Mouse (Mus musculus): ENCODE measurements around the gene Bpifb2. TPM values are rescaled to one million over a fixed set of nuclear protein-coding genes. Genes with fewer than 3 reads are reported as not detected.

Gene Bpifb2
- polyA plus RNA-seq, 1 experiment: not detected

DNA sequence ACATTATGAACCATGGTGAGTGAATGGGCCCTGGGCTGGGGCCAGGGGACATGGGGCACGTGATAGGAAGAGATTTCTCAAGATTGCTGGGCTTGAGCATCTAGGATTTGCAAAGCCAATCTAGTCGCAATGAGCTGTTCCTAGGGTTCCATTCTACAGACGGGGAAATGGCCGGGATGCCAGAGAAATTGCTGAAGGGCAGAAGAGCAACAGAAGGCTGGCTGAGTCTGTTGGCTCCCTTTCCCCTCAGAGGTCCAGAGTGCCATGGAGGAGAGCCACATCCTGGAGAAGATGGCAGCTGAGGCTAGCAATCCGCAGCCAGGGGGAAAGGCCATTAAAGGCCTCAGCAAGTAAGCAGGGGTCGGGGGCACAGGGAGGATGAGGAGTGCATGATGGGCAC is 27.9 kb downstream of the Bpifb2 start:
- no peak for TF ChIP-seq CTCF (IDR thresholded peaks at IDR 0.05; ENCODE audit: control insufficient read depth, insufficient read depth, low read length)
- TF ChIP-seq POLR2A (IDR thresholded peaks at IDR 0.05; ENCODE audit: borderline replicate concordance, control insufficient read depth, low read depth, low read length): no peak
- H3K27ac ChIP-seq (ENCODE audit: control insufficient read depth, insufficient read depth, low read depth, low read length, poor library complexity): no peak overlapping the region
- no peaks in the 10 kb centered on the region for H3K4me1 ChIP-seq (ENCODE audit: control insufficient read depth, insufficient read depth, low read length)
- 69% methylated on average over 6 of the region's 6 CpGs for WGBS
- no peak overlapping the region for H3K4me3 ChIP-seq (replicated peaks; ENCODE audit: control insufficient read depth, low read depth, low read length)

DNA sequence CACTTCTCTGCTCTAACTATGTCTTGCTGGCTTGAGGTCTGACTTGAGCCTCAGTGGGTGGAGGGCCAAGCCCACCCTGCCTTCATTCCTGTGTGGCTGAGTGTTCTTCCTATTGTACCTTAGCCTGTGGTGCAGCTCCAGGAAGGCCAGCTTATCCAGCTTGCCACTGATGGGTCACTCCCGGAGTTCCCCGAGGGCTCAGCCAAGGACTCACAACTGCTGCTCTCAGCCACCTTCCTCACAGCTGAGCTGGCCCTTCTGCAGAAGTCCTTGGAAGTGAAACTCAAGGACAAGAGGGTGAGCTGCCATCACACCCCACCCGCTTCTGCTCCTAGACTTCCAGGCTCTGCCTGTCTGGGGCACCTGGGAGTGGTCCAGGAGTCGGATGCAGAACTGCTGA is 31.8 kb downstream of the Bpifb2 start:
- 72% methylated on average over 4 of the region's 4 CpGs for WGBS
- H3K27ac ChIP-seq (ENCODE audit: control insufficient read depth, insufficient read depth, low read depth, low read length, poor library complexity): no peak overlapping the region
- no peaks in the 10 kb centered on the region for H3K4me1 ChIP-seq (ENCODE audit: control insufficient read depth, insufficient read depth, low read length)
- H3K4me3 ChIP-seq (replicated peaks; ENCODE audit: control insufficient read depth, low read depth, low read length): no peak overlapping the region
- TF ChIP-seq POLR2A (IDR thresholded peaks at IDR 0.05; ENCODE audit: borderline replicate concordance, control insufficient read depth, low read depth, low read length) (no peak), CTCF (IDR thresholded peaks at IDR 0.05; ENCODE audit: control insufficient read depth, insufficient read depth, low read length) (no peak)

DNA sequence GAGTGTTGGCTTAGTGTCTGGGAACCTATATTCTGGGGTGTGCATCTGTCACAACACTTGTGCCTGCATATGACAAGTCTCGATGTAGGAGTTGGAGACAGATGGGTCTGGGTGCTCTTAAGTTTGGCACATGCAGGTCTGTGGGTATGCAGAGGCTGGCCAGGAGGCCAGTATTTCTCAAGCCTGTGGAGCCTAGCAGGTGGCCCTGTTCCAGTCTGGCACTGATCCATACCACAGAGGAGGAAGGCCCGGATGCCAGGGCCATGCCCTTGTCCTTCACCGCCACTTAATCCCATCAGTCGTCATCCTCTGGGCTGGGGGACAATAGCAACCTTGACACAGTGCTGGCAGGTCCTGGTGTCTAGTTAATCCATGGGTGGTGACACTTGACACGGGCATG is 39.3 kb downstream of the Bpifb2 start:
- H3K4me3 ChIP-seq (replicated peaks; ENCODE audit: control insufficient read depth, low read depth, low read length): no peak overlapping the region
- no peaks in the 10 kb centered on the region for H3K4me1 ChIP-seq (ENCODE audit: control insufficient read depth, insufficient read depth, low read length)
- WGBS: 17% methylated on average over 5 of the region's 5 CpGs
- H3K27ac ChIP-seq (ENCODE audit: control insufficient read depth, insufficient read depth, low read depth, low read length, poor library complexity): no peak overlapping the region
- TF ChIP-seq POLR2A (IDR thresholded peaks at IDR 0.05; ENCODE audit: borderline replicate concordance, control insufficient read depth, low read depth, low read length): no peak
- TF ChIP-seq CTCF (IDR thresholded peaks at IDR 0.05; ENCODE audit: control insufficient read depth, insufficient read depth, low read length): no peak

DNA sequence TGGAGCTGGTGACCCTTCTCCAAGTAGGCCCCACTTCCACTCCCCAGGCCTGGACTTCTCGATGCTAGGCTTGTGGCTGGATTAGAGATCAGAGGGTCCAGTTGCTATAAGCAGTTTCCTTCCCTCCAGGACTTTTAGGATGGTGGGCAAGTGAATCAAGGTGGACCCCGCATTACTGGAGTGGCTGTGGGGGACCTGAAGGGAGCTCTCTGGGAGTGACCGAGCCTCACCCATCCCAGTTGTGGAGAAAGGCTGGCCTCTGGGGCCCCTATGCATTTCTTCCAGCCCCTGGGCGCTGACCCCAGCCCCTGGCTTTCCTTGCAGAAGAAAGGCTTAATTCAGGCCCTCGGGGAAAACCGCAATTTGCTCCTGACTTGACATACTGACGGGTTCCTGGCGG is 43.1 kb downstream of the Bpifb2 start, which contains the start of gene Bpifb3:
Bpifb3 (plus strand) TSS at position 301 of the 400 bp plus-strand sequence.
- no peaks in the 10 kb centered on the region for H3K4me1 ChIP-seq (ENCODE audit: control insufficient read depth, insufficient read depth, low read length)
- TF ChIP-seq CTCF (IDR thresholded peaks at IDR 0.05; ENCODE audit: control insufficient read depth, insufficient read depth, low read length): no peak
- TF ChIP-seq POLR2A (IDR thresholded peaks at IDR 0.05; ENCODE audit: borderline replicate concordance, control insufficient read depth, low read depth, low read length): no peak
- WGBS: 74% methylated on average over 8 of the region's 8 CpGs

DNA sequence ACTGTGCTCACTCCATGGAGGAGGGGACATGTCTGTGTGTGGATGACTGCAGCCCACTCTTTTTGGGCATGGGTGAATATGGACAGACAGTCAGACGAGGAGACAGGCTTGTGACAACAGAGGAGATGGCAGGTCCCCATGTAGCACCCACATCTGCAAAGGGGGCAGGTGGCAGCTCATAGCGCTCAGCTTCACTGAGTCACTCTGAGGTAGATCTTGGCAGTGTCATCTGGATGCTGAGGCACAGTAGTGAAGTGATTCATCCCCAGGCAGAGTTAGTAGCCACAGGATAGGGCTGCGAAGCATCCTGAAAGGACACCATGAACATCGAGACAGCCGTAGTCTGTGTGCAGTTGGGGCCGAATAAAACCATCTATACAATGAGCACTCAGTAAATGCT is 46.4 kb downstream of the Bpifb2 start:
- Histone ChIP-seq H3K4me3 (replicated peaks; ENCODE audit: control insufficient read depth, low read depth, low read length) (no peak overlapping the region), H3K4me1 (ENCODE audit: control insufficient read depth, insufficient read depth, low read length) (no peaks in the 10 kb centered on the region), H3K27ac (ENCODE audit: control insufficient read depth, insufficient read depth, low read depth, low read length, poor library complexity) (no peak overlapping the region)
- TF ChIP-seq POLR2A (IDR thresholded peaks at IDR 0.05; ENCODE audit: borderline replicate concordance, control insufficient read depth, low read depth, low read length): no peak
- no peak for TF ChIP-seq CTCF (IDR thresholded peaks at IDR 0.05; ENCODE audit: control insufficient read depth, insufficient read depth, low read length)
- 78% methylated on average over 6 of the region's 6 CpGs for WGBS

More for the DNA sequence above, 43.1 kb downstream of the Bpifb2 start, which contains the start of gene Bpifb3:
- H3K27ac ChIP-seq (ENCODE audit: control insufficient read depth, insufficient read depth, low read depth, low read length, poor library complexity): no peak within 1 kb of the TSS
- H3K4me3 ChIP-seq (replicated peaks; ENCODE audit: control insufficient read depth, low read depth, low read length): no peak within 1 kb of the TSS

DNA sequence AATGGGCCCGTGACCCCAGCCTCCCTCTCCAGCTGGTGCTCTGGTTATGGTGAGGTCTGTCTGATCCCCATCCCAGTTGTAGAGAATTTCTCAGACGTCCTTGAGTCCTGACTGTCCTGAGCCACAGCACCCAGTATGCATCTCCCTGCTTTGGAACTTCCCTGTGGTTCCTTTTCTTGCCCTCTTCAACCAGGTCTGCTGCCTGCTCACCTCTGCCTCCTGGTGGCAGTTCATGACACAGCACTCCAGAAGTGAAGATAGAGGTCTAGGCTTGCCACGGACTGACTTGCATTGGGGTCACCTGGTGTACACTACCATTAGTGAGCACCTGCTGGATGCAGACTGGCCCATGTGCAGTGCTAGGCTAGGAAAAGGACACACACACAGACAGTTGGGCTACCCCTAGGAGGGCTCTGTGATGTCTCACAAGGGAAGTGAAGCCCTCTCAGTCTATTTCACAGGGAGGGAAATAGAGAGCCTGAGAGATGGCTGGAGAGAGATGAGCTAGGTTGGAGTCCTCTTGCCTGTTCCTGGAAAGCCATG is 55.1 kb downstream of the Bpifb2 start:
- H3K4me3 ChIP-seq (replicated peaks; ENCODE audit: control insufficient read depth, low read depth, low read length): no peak overlapping the region
- no peaks in the 10 kb centered on the region for H3K4me1 ChIP-seq (ENCODE audit: control insufficient read depth, insufficient read depth, low read length)
- TF ChIP-seq POLR2A (IDR thresholded peaks at IDR 0.05; ENCODE audit: borderline replicate concordance, control insufficient read depth, low read depth, low read length) (no peak), CTCF (IDR thresholded peaks at IDR 0.05; ENCODE audit: control insufficient read depth, insufficient read depth, low read length) (peak; percentile 94)
- WGBS: 30% methylated on average over 3 of the region's 3 CpGs
- no peak overlapping the region for H3K27ac ChIP-seq (ENCODE audit: control insufficient read depth, insufficient read depth, low read depth, low read length, poor library complexity)

DNA sequence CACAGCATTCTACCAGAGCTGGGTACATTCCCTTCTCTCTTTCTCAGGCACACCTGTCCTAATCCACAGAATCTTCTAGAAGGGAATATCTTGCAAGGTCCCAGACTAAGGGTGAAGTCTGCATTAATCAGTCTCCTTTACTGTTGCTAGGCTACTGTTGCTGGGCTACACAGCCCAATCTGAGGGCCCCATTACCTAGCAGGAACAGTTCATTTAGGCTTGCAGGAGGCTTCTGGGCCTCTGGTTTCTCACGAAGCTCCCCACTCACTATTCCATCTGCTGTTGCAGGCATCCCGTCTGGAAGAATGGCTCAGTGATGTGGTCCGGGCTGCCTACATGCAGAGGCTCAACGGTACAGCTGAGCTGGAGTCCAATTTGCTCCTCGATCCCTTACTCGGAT is 56.3 kb downstream of the Bpifb2 start:
- Histone ChIP-seq H3K27ac (ENCODE audit: control insufficient read depth, insufficient read depth, low read depth, low read length, poor library complexity) (no peak overlapping the region), H3K4me1 (ENCODE audit: control insufficient read depth, insufficient read depth, low read length) (no peaks in the 10 kb centered on the region), H3K4me3 (replicated peaks; ENCODE audit: control insufficient read depth, low read depth, low read length) (no peak overlapping the region)
- 85% methylated on average over 6 of the region's 6 CpGs for WGBS
- TF ChIP-seq CTCF (IDR thresholded peaks at IDR 0.05; ENCODE audit: control insufficient read depth, insufficient read depth, low read length) (no peak), POLR2A (IDR thresholded peaks at IDR 0.05; ENCODE audit: borderline replicate concordance, control insufficient read depth, low read depth, low read length) (no peak)

DNA sequence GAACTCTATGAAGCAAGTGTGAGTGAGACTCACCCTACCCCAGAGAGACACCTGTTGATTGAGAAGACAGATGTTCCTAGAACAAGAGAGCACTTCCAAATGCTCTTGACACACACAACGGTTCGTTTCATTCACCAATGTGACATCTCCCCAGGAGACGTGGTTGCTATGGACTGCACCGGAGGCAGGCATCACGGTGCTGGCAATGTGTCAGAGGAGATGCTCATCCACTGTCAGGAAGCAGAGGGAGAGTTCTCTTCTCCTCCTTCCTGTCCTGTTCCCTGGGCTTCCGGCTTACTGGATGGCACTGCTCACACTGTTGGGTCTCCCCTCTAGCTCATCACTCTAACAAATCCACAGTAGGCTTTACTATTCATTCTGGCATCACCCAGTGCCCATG is 58.5 kb downstream of the Bpifb2 start:
- no peak overlapping the region for H3K27ac ChIP-seq (ENCODE audit: control insufficient read depth, insufficient read depth, low read depth, low read length, poor library complexity)
- no peaks in the 10 kb centered on the region for H3K4me1 ChIP-seq (ENCODE audit: control insufficient read depth, insufficient read depth, low read length)
- no peak for TF ChIP-seq CTCF (IDR thresholded peaks at IDR 0.05; ENCODE audit: control insufficient read depth, insufficient read depth, low read length)
- TF ChIP-seq POLR2A (IDR thresholded peaks at IDR 0.05; ENCODE audit: borderline replicate concordance, control insufficient read depth, low read depth, low read length): no peak
- 79% methylated on average over 6 of the region's 6 CpGs for WGBS
- H3K4me3 ChIP-seq (replicated peaks; ENCODE audit: control insufficient read depth, low read depth, low read length): no peak overlapping the region

DNA sequence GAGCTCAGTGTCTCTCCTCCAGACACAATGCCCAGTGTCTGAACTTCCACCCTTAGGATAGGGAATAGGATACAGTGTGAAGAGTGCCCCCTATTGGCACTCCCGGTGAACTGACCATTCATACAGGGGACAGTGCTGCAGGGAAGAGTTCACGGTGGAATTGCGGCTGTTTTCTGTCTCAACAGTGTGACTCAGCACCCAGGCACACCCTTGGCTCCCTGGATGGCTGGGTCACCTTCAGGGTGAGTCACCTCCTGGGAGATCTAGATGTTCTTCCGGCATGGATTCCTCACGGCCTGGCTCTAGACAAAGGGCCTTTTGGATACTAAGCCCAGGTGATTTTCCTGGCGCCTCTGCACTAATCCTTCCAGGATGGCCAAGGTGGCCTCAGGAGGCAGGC is 60.5 kb downstream of the Bpifb2 start:
- Histone ChIP-seq H3K4me3 (replicated peaks; ENCODE audit: control insufficient read depth, low read depth, low read length) (no peak overlapping the region), H3K27ac (ENCODE audit: control insufficient read depth, insufficient read depth, low read depth, low read length, poor library complexity) (no peak overlapping the region), H3K4me1 (ENCODE audit: control insufficient read depth, insufficient read depth, low read length) (no peaks in the 10 kb centered on the region)
- WGBS: 82% methylated on average over 6 of the region's 6 CpGs
- no peak for TF ChIP-seq CTCF (IDR thresholded peaks at IDR 0.05; ENCODE audit: control insufficient read depth, insufficient read depth, low read length)
- TF ChIP-seq POLR2A (IDR thresholded peaks at IDR 0.05; ENCODE audit: borderline replicate concordance, control insufficient read depth, low read depth, low read length): no peak

Data from bone marrow, adult 2 months (tissue).